Mouse (Mus musculus) ovary, postnatal 10 days (tissue): ENCODE data around the gene Arel1.

Experiments used
- DNase-seq: peaks from one replicate; pipeline ENCODE4 v3.0.0; 2022; ENCODE audit warnings: low spot score

The Arel1 gene

GRCm38 (mm10) chr12:84948584-84949285 lies 22.0 kb downstream of the Arel1 start:
- DNase-seq = no peak

GRCm38 (mm10) chr12:84947894-84948583 lies 22.7 kb downstream of the Arel1 start:
- DNase-seq = no peak

GRCm38 (mm10) chr12:84944813-84945553 lies 25.7 kb downstream of the Arel1 start:
- DNase-seq = no peak

GRCm38 (mm10) chr12:84944150-84944812 lies 26.4 kb downstream of the Arel1 start:
- DNase-seq = no peak

GRCm38 (mm10) chr12:84943006-84943952 lies 27.4 kb downstream of the Arel1 start:
- DNase-seq = no peak

- no peak for DNase-seq
Observed at GRCm38 (mm10) chr12:84941717-84942116, 29.0 kb downstream of the Arel1 start.

- DNase-seq = no peak
Observed at GRCm38 (mm10) chr12:84940343-84940742, 30.4 kb downstream of the Arel1 start.

GRCm38 (mm10) chr12:84939117-84939516 lies 31.6 kb downstream of the Arel1 start:
- DNase-seq = no peak

- no peak for DNase-seq
Observed at GRCm38 (mm10) chr12:84935343-84935742, 35.4 kb downstream of the Arel1 start.

- no peak for DNase-seq
Observed at GRCm38 (mm10) chr12:84932210-84932609, 38.5 kb downstream of the Arel1 start.

GRCm38 (mm10) chr12:84926542-84926941 lies 44.2 kb downstream of the Arel1 start:
- no peak for DNase-seq

GRCm38 (mm10) chr12:84924324-84924723 lies 46.4 kb downstream of the Arel1 start:
- DNase-seq = no peak

- no peak for DNase-seq
Observed at GRCm38 (mm10) chr12:84921881-84922419, 48.8 kb downstream of the Arel1 start.

GRCm38 (mm10) chr12:84918809-84919208 lies 51.9 kb downstream of the Arel1 start:
- no peak for DNase-seq

- DNase-seq = no peak
Observed at GRCm38 (mm10) chr12:84917799-84918198, 52.9 kb downstream of the Arel1 start.

GRCm38 (mm10) chr12:84914959-84915358 lies 55.7 kb downstream of the Arel1 start:
- no peak for DNase-seq

GRCm38 (mm10) chr12:84912652-84913104 lies 58.0 kb downstream of the Arel1 start:
- no peak for DNase-seq

GRCm38 (mm10) chr12:84911640-84912039 lies 59.1 kb downstream of the Arel1 start:
- DNase-seq = no peak

GRCm38 (mm10) chr12:84910066-84910465 lies 60.6 kb downstream of the Arel1 start:
- DNase-seq = no peak

- no peak for DNase-seq
Observed at GRCm38 (mm10) chr12:84907627-84908480, 62.8 kb downstream of the Arel1 start.
